Mouse (Mus musculus) monocyte, adult 2 months (primary cell): ENCODE measurements around the gene Tnnc2.
"Not testable (repeated sequence)": the region's sequence is repeated elsewhere in the genome, so short reads cannot be mapped to it uniquely, and the experiment has no call there.

ENCODE experiments used
- DNase-seq, 2 experiments: peaks; one replicate each; pipeline ENCODE4 v3.0.0; 2022; ENCODE audit warnings: low spot score in 2 of 2, low read depth in 1 of 2

Gene Tnnc2

GRCm38 (mm10) chr2:164798554-164798953 lies 18.8 kb upstream of the Tnnc2 start:
- DNase-seq = not testable (repeated sequence)

DNA sequence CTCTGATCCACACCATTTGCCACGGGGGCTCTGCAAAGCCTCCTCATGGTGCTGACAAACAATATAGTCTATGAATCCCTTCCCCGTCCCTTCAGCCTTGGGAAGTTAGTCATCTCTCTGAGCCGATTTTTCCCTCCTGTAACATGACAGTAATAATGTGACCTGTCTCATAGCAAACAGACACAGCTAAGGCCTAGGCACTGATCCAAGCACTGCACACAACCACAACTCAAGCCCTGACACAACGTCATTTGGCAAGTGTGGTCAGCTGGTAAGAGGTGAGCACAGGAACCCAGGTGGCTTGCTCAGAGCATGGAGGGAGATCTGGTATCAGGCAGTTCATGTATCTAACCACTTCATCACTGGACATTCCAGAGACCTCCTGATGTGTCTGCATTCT lies 16.1 kb upstream of the Tnnc2 start:
- DNase-seq = no peak

GRCm38 (mm10) chr2:164794293-164794692 lies 14.5 kb upstream of the Tnnc2 start:
- peak in 1 of 2 experiments; percentile 49 for DNase-seq

DNA sequence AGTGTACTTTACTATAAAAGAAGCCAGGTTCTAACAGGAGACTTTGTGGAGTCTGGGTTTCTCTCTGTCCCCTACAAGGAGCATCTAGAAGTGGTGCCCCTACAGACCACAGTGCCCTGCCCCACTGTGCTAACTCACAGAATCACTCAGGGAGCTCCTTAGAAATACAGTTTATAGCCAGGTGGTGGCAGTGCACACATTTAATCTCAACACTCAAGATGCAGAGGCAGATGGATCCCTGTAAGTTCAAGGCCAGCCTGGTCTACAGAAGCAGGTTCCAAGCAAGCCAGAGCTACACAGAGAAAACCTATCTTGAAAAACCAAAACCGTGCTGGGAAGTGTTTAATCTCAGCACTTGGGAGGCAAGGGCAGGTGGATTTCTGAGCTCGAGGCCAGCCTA lies 14.0 kb upstream of the Tnnc2 start:
- DNase-seq = no peak

DNA sequence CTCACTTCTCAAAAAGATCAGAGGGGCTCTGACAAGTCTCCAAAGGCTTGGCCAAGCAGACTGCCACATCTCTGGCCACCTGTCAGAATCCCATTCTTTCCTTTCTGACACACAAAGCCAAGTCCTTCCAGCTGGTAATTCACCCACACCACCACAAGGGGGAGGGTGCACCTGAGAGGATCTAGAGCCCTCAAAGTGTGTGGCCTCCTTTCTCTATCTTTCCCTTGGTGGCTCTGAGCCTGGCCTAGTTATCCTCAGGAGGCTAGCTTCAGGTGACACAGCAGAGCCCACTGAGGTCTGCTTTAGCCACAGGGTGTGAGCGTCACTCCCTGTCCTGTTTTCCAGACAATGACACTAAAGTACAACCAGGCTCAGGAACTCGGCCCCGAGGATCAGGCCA lies 13.5 kb upstream of the Tnnc2 start:
- no peak for DNase-seq

GRCm38 (mm10) chr2:164792400-164793190 lies 12.8 kb upstream of the Tnnc2 start:
- DNase-seq = no peak

DNA sequence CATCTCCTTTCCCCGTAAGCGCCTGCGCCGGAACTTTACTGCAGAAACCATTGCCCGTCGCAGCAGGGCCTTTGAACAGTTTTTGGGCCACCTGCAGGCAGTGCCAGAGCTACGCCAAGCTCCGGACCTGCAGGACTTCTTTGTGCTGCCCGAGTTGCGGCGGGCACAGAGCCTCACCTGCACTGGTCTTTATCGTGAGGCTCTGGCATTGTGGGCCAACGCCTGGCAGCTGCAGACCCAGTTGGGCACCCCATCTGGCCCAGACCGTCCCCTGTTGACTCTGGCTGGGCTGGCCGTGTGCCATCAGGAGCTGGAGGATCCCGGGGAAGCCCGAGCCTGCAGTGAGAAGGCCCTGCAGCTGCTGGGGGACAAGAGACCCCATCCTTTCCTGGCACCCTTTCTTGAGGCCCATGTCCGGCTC lies 12.1 kb upstream of the Tnnc2 start:
- DNase-seq = no peak

GRCm38 (mm10) chr2:164790451-164790850 lies 10.7 kb upstream of the Tnnc2 start:
- DNase-seq = no peak

DNA sequence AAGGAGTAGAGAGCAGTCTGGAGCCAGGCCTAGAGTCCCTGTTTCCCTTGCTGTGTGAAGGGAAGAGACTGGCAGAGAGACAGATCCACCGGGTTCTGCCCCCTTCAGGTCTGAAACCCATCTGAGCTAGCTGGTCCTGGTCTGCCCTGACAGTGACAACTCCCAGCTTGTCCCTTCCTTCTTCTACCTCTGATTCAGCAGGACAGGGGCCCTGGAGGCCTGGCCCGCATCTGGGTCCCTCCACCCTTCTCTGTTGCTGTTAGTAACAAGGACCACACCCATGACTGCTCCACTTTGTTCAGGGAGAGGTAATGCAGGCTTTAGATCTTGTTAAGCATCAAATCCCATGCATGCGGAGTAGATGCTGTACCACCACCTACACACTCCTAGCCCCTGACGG lies 8.6 kb upstream of the Tnnc2 start:
- no peak for DNase-seq

DNA sequence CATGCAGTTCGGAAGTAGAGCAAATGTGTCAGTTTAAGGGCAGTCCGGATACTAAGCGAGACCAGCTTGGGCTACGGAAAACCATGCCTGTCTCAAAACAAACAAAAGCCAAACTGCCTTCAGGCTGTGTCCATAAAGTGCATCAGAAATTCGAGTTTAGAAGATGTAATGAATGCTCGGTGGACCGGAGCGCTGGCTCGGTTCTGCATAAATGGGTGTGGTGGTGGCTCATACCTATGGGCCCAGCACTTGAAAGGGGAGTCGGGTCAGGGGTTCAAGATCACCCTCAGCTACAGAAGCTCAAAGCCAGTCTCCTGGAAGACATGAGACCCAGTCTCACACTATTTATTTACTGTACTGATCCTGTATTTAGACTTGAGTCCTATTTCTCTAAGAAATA lies 8.0 kb upstream of the Tnnc2 start:
- DNase-seq = no peak

DNA sequence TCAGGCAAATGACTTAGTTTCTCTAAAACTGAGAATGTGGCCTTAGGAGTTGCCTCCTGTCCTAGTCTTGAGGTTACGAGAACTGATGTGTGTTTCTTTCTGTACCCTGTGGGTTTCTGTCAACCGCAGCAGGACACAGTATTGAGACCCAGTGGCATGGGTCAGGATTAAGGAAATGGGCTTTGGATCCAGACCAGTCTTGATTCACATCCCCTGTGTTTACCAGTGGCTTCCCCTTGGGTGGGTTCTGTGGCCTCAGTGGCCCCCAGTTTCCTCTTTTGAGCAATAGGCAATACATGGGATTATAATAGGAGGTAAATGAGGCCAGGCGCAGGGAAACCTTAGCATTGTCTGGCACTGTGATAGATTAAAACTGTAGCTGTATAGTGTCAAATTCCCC lies 7.3 kb upstream of the Tnnc2 start:
- DNase-seq = no peak

- DNase-seq = no peak
Observed at GRCm38 (mm10) chr2:164786388-164786885, 6.7 kb upstream of the Tnnc2 start.

DNA sequence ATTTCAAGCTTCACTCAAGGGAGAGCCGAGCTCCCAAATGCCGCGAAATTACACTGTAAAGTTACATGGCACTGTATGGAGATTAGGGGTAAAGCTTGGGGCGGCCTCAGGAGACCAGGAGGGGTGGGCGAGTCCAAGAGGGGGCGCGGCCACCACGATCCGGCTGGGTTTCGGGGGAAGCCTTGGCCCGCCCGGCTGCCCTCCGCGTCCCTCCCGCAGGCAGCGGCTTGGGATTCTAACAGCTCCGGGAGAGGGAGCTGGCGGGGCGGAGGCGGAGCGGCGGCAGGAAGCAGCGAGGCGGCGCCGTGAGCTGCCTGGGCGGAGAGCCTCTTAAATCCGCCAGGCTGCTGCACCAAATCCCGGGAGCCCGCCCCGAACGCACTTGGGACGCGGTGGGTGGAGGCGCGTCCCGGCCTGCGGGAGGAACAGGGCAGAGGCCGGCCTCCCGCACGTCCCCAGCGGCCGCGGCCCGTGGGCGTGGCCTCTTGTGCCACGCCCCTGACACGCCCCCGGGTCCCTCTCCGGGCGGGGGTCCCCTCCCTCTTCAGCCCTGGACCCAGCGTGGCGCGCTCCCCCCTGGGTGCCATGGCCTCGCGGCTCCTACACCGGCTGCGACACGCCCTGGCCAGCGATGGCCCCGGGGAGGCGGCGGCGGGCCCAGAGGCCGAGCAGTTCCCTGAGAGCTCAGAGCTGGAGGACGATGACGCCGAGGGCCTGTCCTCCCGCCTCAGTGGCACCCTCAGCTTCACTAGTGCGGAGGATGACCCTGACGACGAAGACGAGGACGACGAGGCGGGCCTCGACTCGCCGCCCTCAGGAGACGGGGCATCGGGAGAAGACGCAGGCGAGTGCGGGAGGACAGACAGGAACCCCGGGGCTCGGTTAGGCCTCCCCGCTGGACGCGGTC lies 6.0 kb upstream of the Tnnc2 start, which contains the start of gene Snx21:
Gene Snx21, plus strand, starts transcription at position 343 of the 907 bp plus-strand sequence.
- DNase-seq = peak in 1 of 2 experiments; percentile 47

DNA sequence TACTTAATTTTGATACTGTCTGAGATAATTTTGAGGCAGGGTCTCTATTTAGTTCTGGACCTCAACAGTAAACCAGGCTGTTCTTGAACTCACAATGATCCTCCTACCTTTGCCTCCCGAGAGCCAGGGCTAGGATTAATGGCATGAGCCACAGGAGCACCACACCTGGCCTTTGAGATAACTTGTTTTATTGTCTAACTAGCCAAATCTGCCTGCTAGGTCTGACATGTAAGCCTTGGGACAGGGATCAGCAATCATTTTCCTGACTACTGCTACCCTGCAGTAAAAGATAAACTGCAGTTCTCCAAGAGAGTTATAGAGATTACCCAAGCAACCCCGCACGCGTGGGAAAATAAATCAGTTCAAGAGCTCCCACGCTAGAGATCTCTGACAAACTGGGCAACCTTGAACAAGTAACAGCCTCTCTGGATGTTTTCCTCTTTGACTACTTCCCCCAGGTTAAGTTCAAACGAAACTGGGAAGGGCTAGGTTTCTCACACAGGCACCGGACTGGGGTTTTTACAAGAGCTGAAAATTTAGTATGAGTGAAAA lies 5.2 kb upstream of the Tnnc2 start:
- DNase-seq = no peak

- DNase-seq = no peak
Observed at GRCm38 (mm10) chr2:164783926-164784581, 4.3 kb upstream of the Tnnc2 start.

DNA sequence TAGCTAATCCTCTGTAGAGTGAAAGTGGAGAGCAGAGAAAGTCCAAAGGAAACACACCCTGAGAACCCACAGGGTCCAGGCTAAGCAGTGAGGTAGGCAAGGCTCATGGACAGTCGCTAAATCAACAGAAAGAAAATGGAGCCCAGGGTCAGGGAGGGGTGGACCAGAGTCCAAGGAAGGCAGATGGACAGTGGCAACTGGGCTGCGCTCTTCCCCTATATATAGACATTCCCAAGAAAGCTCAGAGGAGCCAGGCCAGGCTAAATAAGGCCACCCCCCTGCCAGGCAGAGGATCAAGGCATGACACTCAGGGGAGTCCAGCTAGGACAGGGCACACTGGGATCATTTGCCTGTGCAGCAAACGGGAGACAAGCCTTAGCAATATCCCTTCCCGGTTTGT lies 2.1 kb upstream of the Tnnc2 start:
- DNase-seq = no peak

GRCm38 (mm10) chr2:164778809-164779208 lies 958 bp downstream of the Tnnc2 start:
- DNase-seq = no peak

- DNase-seq = no peak
Observed at GRCm38 (mm10) chr2:164778015-164778287, 1.8 kb downstream of the Tnnc2 start.

GRCm38 (mm10) chr2:164777246-164778014 lies 2.3 kb downstream of the Tnnc2 start:
- DNase-seq = no peak

DNA sequence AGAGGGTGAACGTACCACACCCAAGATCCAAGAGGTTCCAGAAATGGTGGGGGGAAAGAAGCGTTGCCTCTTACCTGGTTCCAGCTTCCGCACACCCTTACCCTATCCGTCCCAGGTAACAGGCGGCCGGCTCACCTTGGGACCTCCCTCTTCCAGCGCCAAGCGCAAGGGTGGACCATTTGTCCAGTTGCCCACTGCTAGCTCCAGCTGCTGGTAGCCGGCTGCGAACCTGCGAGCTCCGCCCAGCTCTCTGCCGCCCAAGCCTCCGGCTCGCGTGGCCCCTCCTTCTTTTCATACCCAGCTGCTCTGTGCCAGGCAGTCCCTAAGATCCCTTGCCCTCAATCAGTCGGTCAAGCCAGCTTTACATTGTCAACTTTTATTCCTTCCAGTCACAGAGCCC lies 3.0 kb downstream of the Tnnc2 start:
- DNase-seq = no peak

GRCm38 (mm10) chr2:164776130-164776529 lies 3.6 kb downstream of the Tnnc2 start:
- DNase-seq = no peak
